Mouse (Mus musculus): ENCODE data around the gene Pfkp. TPM values are rescaled to one million over a fixed set of nuclear protein-coding genes. Genes with fewer than 3 reads are reported as not detected.

Gene Pfkp
- polyA plus RNA-seq, 1 experiment from 2014 or later, result 470 TPM

DNA sequence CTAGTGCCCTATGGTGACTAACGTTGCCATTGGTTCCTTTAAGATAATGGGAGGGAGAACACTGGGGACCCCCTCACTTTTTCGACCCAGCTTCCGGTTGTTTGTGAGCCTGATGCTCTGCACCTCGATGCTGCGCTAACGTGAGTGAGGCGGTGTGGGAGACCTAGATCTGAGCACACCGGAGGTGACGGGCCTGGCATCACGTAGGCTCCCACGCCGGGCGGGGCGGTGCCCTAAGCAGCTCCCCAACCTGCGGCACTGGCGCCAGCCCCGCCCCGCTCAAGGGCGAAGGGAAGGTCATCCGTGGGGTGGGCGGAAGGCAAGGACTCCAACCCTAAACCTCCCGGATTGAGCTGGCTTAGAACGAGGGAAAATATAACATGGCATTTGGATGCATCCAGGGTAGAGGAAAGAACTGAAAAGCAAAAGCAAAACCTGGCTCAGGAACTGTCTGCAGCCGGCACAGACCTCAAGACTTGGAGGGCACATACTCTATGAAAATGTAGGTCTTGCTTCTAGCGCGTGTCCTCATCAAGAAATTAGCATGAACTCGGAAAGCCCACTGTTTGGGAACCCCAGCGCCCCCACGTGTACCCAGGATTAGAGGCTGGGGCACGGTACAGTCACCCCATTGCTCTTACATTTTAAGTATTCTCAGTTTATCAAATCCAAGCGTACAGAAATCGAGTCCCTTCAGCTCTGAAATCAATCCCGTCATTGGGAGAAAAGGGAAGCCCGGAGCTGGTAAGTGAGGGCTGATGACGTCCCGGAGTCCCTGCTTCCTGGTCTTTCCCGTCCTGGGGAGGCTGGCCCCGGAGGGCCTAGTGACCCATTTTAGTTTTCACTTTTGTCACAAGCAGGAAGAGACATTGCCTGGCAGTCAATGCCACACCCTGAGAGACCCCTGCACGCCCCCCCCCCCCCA, 1.2 kb downstream of the Pfkp start:
- H3K4me2 ChIP-seq, result peak overlapping the region; percentile 97
- no peaks in the 10 kb centered on the region for H3K27me3 ChIP-seq
- H3K9me3 ChIP-seq, result no peaks in the 10 kb centered on the region
- peaks cover 24% of the 10 kb centered on the region for H3K4me1 ChIP-seq (replicated peaks)
- H3K4me3 ChIP-seq, result peak overlapping the region; percentile 59
- H3K9ac ChIP-seq, result peak overlapping the region; percentile 64
- 0 out of 2 replicates have a peak, but pooled peaks cover 4% of the 10 kb centered on the region for H3K36me3 ChIP-seq
- under 1% methylated on average over 39 of the region's 39 CpGs for WGBS
- peak; percentile 68 for ATAC-seq (ENCODE audit: low FRiP score, low read depth)
- H3K27ac ChIP-seq (replicated peaks), result peak overlapping the region; percentile 87

DNA sequence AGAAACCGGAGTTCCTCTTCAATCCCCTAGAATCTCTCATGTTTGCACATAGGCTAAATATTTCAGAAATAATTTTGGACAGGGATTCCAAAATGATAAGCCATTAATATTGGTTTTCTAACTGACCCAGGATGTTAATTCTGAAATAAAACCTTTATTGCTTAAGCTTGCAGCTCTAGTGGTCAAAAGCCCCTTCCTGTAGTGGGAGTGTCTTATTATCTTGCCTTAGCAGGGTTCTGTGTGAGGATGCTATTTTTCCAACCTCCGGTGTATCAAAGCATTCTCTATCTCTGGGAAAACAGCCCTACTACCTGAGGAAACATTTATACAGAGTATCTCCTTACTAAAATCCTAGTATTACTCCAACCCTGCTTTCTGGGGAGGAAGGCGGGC, 1.9 kb downstream of the Pfkp start:
- peak overlapping the region; percentile 64 for H3K9ac ChIP-seq
- WGBS, result 47% methylated on average over 3 of the region's 3 CpGs
- H3K27me3 ChIP-seq, result no peaks in the 10 kb centered on the region
- 0 out of 2 replicates have a peak, but pooled peaks have one; percentile 0 for ATAC-seq (ENCODE audit: low FRiP score, low read depth)
- H3K27ac ChIP-seq (replicated peaks), result peak overlapping the region; percentile 87
- H3K36me3 ChIP-seq, result 0 out of 2 replicates have a peak, but pooled peaks cover 4% of the 10 kb centered on the region
- H3K4me3 ChIP-seq, result peak overlapping the region; percentile 59
- H3K4me1 ChIP-seq (replicated peaks), result peaks cover 24% of the 10 kb centered on the region
- H3K4me2 ChIP-seq, result peak overlapping the region; percentile 97
- H3K9me3 ChIP-seq, result no peaks in the 10 kb centered on the region

DNA sequence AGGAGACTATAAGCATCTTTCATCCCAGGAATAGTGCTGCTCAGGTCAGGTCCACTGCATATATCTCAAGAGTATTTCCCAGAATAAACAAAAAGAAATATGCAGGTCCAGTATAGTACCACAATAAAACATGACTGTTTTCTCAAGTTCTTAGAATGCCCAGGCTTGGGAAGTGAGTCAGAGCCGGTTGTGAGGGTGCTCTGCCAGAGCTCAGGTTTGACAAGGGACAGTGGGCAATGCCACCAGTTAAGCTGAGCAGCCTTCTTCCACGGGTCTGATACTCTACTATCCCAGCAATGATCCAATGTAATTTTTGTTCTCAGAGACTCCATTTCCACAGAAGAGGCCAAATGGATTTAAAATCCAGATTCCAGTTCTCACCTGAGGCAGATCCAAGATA, 2.3 kb downstream of the Pfkp start:
- ATAC-seq (ENCODE audit: low FRiP score, low read depth), result no peak
- 0 out of 2 replicates have a peak, but pooled peaks cover 4% of the 10 kb centered on the region for H3K36me3 ChIP-seq
- WGBS, result 71% methylated on average over 2 of the region's 2 CpGs
- peak overlapping the region; percentile 59 for H3K4me3 ChIP-seq
- no peaks in the 10 kb centered on the region for H3K27me3 ChIP-seq
- peak overlapping the region; percentile 87 for H3K27ac ChIP-seq (replicated peaks)
- peaks cover 24% of the 10 kb centered on the region for H3K4me1 ChIP-seq (replicated peaks)
- H3K9ac ChIP-seq, result peak overlapping the region; percentile 64
- H3K4me2 ChIP-seq, result peak overlapping the region; percentile 97
- no peaks in the 10 kb centered on the region for H3K9me3 ChIP-seq

DNA sequence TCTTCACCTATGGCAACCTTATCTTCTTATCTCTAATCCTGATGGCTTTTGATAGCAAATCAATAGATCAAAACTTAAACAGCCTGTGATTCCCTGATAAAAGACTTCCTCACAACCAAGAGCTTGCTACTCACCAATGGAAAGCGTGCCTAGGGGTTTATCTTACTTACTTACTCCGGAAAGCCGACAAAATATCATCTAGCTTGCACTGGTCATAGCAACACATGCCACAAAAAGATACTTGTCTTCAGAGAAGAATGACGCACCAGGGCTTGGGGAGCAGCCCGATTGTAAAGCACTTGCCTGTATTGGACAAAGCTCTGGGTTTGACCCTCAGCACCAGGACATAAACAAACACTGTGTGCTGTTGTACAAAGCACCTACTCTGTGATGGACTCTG, 4.6 kb downstream of the Pfkp start:
- no peak overlapping the region for H3K27ac ChIP-seq (replicated peaks)
- no peaks in the 10 kb centered on the region for H3K27me3 ChIP-seq
- H3K9ac ChIP-seq, result no peak overlapping the region
- peaks cover 21% of the 10 kb centered on the region for H3K4me1 ChIP-seq (replicated peaks)
- H3K36me3 ChIP-seq, result 0 out of 2 replicates have a peak, but pooled peaks cover 4% of the 10 kb centered on the region
- no peak overlapping the region for H3K4me2 ChIP-seq
- no peak overlapping the region for H3K4me3 ChIP-seq
- no peak for ATAC-seq (ENCODE audit: low FRiP score, low read depth)
- 90% methylated on average over 5 of the region's 5 CpGs for WGBS
- no peaks in the 10 kb centered on the region for H3K9me3 ChIP-seq

DNA sequence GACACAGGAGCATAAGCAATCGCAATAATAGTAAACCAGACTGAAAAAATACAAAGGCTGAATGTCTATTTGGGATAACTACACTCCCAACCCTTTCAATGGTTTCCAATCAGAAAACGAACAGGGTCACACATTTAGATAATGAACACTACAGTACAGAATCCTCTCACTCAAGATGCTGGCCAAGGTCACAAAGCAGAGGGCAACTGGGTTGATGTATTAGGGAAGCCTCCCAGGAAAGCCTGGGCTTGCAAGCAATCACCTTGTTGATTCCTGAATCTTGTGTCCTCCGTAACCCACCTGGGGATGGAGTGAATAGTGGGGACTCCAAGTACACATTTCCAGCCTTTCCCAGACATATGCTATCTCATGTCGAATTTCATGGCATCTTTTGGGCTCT, 5.6 kb downstream of the Pfkp start:
- no peaks in the 10 kb centered on the region for H3K27me3 ChIP-seq
- WGBS, result 92% methylated on average over 4 of the region's 4 CpGs
- no peak overlapping the region for H3K4me3 ChIP-seq
- no peaks in the 10 kb centered on the region for H3K9me3 ChIP-seq
- 0 out of 2 replicates have a peak, but pooled peaks cover 4% of the 10 kb centered on the region for H3K36me3 ChIP-seq
- H3K27ac ChIP-seq (replicated peaks), result no peak overlapping the region
- no peak for ATAC-seq (ENCODE audit: low FRiP score, low read depth)
- no peak overlapping the region for H3K9ac ChIP-seq
- H3K4me1 ChIP-seq (replicated peaks), result peaks cover 19% of the 10 kb centered on the region
- no peak overlapping the region for H3K4me2 ChIP-seq

DNA sequence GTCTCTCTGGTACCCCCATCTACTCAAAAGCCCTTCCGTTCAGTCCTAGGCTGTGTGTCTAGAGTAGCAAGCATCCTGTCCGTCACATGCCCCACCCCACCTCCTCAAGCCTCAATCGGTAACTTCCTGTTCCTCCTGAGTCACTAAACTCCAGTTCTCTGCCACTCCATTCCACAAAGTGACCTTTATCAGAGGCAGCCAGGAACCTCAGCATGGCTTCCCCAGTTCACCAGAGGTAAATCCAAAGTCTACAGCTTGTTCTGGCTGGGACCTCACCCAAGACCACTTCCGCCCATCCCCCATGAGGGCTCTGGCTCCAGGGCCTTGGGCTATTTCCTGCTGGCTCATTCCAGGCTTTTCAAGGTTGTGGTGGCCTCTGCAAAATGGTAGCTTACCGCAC, 6.1 kb downstream of the Pfkp start:
- no peak for ATAC-seq (ENCODE audit: low FRiP score, low read depth)
- WGBS, result 94% methylated on average over 5 of the region's 5 CpGs
- H3K9ac ChIP-seq, result no peak overlapping the region
- H3K9me3 ChIP-seq, result no peaks in the 10 kb centered on the region
- H3K27ac ChIP-seq (replicated peaks), result no peak overlapping the region
- H3K36me3 ChIP-seq, result 0 out of 2 replicates have a peak, but pooled peaks cover 4% of the 10 kb centered on the region
- H3K27me3 ChIP-seq, result no peaks in the 10 kb centered on the region
- H3K4me2 ChIP-seq, result no peak overlapping the region
- no peak overlapping the region for H3K4me3 ChIP-seq
- peaks cover 19% of the 10 kb centered on the region for H3K4me1 ChIP-seq (replicated peaks)

DNA sequence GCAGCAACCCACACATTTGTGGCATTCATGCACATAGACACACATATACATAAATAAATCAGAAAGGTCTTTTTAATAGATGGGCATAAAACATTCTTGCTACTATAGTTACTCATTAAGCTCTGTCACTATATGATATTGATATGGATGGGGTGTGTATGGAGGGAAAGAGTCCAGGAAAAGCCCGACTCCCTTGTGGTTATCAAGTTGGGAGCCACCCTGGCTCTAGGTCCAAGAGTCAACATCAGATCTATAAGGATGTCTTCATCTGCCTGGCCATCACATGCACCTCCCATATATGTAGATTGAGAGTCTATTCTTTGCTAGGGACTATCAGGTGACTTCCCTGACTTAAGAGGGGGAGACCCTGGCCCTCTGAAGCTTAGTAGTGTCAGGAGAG, 7.1 kb downstream of the Pfkp start:
- no peak for ATAC-seq (ENCODE audit: low FRiP score, low read depth)
- 90% methylated on average over 1 of the region's 1 CpGs for WGBS
- no peak overlapping the region for H3K4me2 ChIP-seq

DNA sequence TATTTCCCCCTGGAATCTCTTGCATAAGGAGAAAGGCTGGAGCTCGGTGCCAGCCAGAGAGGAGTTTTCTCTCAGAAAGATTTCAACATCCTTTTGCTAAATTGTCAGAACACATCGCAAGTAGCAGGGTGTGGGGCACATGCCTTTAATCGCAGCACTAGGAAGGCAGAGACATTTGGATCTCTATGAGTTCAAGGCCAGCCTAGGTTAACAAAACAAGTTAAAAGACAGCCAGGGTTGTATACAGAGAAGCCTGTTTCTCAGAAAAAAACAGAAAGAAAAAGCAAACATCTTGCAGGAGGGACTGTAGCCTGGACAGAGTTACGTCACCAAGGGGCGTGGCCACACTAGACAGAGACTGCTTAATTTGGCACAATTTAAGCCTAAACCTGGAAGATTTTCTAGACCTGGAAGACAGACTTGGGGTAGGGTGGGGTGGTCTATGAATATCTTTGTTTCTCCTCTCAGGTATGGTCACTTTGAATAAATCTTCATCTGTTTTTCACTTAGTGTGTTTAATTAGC, 9.0 kb downstream of the Pfkp start:
- no peak overlapping the region for H3K4me2 ChIP-seq
- H3K9ac ChIP-seq, result no peak overlapping the region
- ATAC-seq (ENCODE audit: low FRiP score, low read depth), result no peak
- H3K9me3 ChIP-seq, result no peaks in the 10 kb centered on the region
- H3K4me3 ChIP-seq, result no peak overlapping the region
- no peaks in the 10 kb centered on the region for H3K4me1 ChIP-seq (replicated peaks)
- 0 out of 2 replicates have a peak, but pooled peaks cover 8% of the 10 kb centered on the region for H3K36me3 ChIP-seq
- H3K27ac ChIP-seq (replicated peaks), result no peak overlapping the region
- H3K27me3 ChIP-seq, result no peaks in the 10 kb centered on the region
- WGBS, result 82% methylated on average over 5 of the region's 5 CpGs

More for the DNA sequence above, 7.1 kb downstream of the Pfkp start:
- no peak overlapping the region for H3K9ac ChIP-seq
- no peak overlapping the region for H3K4me3 ChIP-seq
- H3K9me3 ChIP-seq, result no peaks in the 10 kb centered on the region
- H3K4me1 ChIP-seq (replicated peaks), result peaks cover 12% of the 10 kb centered on the region
- H3K27ac ChIP-seq (replicated peaks), result no peak overlapping the region
- 0 out of 2 replicates have a peak, but pooled peaks cover 4% of the 10 kb centered on the region for H3K36me3 ChIP-seq
- H3K27me3 ChIP-seq, result no peaks in the 10 kb centered on the region

DNA sequence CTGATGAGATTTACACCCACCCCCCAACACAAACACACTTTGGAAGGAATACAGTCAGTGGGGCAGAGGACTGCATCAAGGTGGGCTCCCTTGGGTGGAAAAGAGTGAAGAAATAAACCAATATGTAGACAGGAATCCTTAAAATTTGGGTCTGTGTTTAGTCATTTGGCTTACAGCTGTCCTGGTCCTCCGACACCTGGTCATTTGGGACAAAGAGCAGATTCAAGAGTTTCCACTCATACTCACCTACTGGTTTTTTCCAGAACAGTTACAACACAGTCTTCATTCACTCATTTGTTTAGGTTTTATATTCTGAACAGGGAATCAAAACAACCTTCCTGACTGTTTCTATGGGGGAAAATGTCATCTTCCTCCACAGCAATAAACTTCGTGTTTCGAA, 9.6 kb downstream of the Pfkp start:
- H3K4me3 ChIP-seq, result no peak overlapping the region
- H3K9me3 ChIP-seq, result no peaks in the 10 kb centered on the region
- H3K27me3 ChIP-seq, result no peaks in the 10 kb centered on the region
- ATAC-seq (ENCODE audit: low FRiP score, low read depth), result no peak
- H3K27ac ChIP-seq (replicated peaks), result no peak overlapping the region
- H3K4me2 ChIP-seq, result no peak overlapping the region
- H3K4me1 ChIP-seq (replicated peaks), result no peaks in the 10 kb centered on the region
- WGBS, result 94% methylated on average over 3 of the region's 3 CpGs
- no peak overlapping the region for H3K9ac ChIP-seq
- H3K36me3 ChIP-seq, result 0 out of 2 replicates have a peak, but pooled peaks cover 10% of the 10 kb centered on the region

DNA sequence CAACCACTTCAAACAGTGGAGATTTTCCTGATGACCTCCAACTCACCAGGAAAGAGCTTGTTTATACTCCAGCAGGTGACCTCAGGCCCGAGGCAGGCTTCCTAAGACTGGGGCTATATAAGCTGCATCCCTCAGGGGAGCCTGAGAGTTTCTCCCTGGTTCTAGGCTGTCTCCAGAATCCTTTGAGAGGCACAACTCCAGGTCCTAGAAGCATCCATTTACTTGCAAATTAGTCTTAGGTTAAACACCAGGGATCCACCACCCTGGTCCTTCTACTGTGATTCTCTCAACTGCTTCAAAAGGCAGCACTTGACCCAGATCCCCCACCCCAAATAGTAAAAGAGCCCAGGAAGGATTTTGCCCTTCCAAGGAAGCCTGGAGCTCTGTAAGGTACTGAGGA, 10.2 kb downstream of the Pfkp start:
- Histone ChIP-seq H3K36me3 (0 out of 2 replicates have a peak, but pooled peaks cover 10% of the 10 kb centered on the region), H3K4me2 (no peak overlapping the region), H3K4me1 (replicated peaks) (no peaks in the 10 kb centered on the region), H3K4me3 (no peak overlapping the region), H3K9me3 (no peaks in the 10 kb centered on the region), H3K27ac (replicated peaks) (no peak overlapping the region), H3K9ac (no peak overlapping the region), H3K27me3 (no peaks in the 10 kb centered on the region)
- 73% methylated on average over 1 of the region's 1 CpGs for WGBS
- ATAC-seq (ENCODE audit: low FRiP score, low read depth), result no peak

DNA sequence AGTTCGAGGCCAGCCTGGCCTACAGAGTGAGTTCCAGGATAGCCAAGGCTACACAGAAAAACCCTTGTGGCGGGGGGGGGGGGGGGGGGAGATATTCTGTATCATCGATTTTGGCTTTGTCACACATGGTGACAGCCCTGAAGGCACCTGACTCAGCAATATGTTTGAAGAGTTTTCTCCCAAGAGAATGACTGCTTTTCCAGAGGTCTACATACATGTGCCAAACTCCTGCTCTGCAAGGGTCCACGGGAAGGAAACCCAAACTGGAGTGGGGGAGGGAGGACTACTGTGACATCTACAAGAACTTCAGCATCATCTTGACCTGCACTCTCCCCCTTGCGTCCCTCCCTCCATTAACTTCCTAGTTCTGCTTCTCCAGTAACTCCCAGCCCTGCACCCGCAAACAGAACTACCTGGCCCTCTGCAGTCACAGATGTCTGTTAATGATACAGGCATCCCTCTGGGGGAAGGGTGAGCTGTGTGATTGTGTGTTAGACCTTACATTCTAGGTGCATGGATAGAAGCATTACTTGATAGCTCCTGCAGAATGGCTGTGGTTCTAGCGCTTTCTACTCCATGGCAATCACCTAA, 10.9 kb downstream of the Pfkp start:
- ATAC-seq (ENCODE audit: low FRiP score, low read depth), result no peak
- Histone ChIP-seq H3K4me1 (replicated peaks) (no peaks in the 10 kb centered on the region), H3K27me3 (no peaks in the 10 kb centered on the region), H3K9ac (no peak overlapping the region), H3K4me2 (no peak overlapping the region), H3K4me3 (no peak overlapping the region), H3K36me3 (0 out of 2 replicates have a peak, but pooled peaks cover 10% of the 10 kb centered on the region), H3K27ac (replicated peaks) (no peak overlapping the region), H3K9me3 (no peaks in the 10 kb centered on the region)
- 92% methylated on average over 6 of the region's 7 CpGs for WGBS

DNA sequence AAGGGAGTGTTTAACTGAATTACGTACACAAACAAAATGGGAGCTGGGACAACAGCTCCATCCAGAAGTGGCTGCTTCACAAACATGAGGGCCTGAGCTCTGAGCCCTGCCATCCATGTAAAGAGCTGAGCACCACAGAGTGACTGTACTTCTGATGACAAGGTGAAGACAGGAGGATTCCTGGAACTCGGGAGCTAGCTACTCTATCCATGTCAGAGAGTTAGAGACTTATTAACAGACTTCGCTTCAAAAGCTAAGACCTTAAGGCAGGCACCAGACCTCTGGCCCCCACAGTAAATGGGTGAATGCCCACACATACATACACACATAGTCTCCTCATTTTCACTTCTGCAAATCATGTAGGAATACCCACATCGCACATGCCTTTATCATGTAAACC, 11.6 kb downstream of the Pfkp start:
- 75% methylated on average over 4 of the region's 4 CpGs for WGBS
- H3K4me2 ChIP-seq, result no peak overlapping the region
- no peaks in the 10 kb centered on the region for H3K9me3 ChIP-seq
- H3K27ac ChIP-seq (replicated peaks), result no peak overlapping the region
- no peak for ATAC-seq (ENCODE audit: low FRiP score, low read depth)
- 0 out of 2 replicates have a peak, but pooled peaks cover 6% of the 10 kb centered on the region for H3K36me3 ChIP-seq
- H3K4me1 ChIP-seq (replicated peaks), result no peaks in the 10 kb centered on the region
- no peaks in the 10 kb centered on the region for H3K27me3 ChIP-seq
- no peak overlapping the region for H3K9ac ChIP-seq
- H3K4me3 ChIP-seq, result no peak overlapping the region
